Comparison of ENCODE assay signal across 8 mouse cellular contexts in genomic region chr5:142448076-142448475, GRCm38 (mm10). TPM values are rescaled to one million over a fixed set of nuclear protein-coding genes. Genes with fewer than 3 reads are reported as not detected.
A peak's percentile ranks its signal among the peaks of the same experiment; 100 is the strongest.
DNase-seq lines count a peak whose midpoint lies in the region; ATAC-seq and TF ChIP-seq lines count a peak whose summit lies in the region.

No protein-coding gene starts in this region.

- 11% methylated on average over 9 of the region's 9 CpGs for WGBS in heart, embryonic 11.5 days (ENCODE audit: insufficient replicate concordance)
- 5% methylated on average over 9 of the region's 9 CpGs for whole genome bisulfite sequencing in kidney, embryonic 15.5 days
- under 1% methylated on average over 9 of the region's 9 CpGs for WGBS in limb, embryonic 15.5 days

- TF ChIP-seq CTCF in bone marrow macrophage, adult 2 months (IDR thresholded peaks at IDR 0.05; ENCODE audit: low read depth, low read length) = peak; percentile 70
- TF ChIP-seq CTCF in embryonic fibroblast, embryonic 13.5 days (IDR thresholded peaks at IDR 0.05; ENCODE audit: borderline replicate concordance, insufficient read depth, low read length) = peak; percentile 76; the same call in 1 of the 2 replicates

- peak; percentile 93 to 95 for DNase-seq in B cell, adult 2 months
- peak; percentile 90 to 92 for DNase-seq in monocyte, adult 2 months (ENCODE audit: low read depth in 1 of 2, low spot score in 2 of 2)
- peak; percentile 92 to 93 for DNase-seq in spleen, postnatal 36 days (ENCODE audit: low spot score in 2 of 2)

- H3K36me3 ChIP-seq in heart, embryonic 11.5 days (ENCODE audit: control insufficient read depth, insufficient read depth, low read length) = peaks cover 7% of the 10 kb centered on the region; the same call in 1 of the 2 replicates
- H3K36me3 ChIP-seq in kidney, embryonic 15.5 days = peaks cover 39% of the 10 kb centered on the region
- H3K36me3 ChIP-seq in limb, embryonic 15.5 days = peaks cover 33% of the 10 kb centered on the region

- no peak overlapping the region; the same call in 1 of the 2 replicates for H3K4me2 ChIP-seq in heart, embryonic 11.5 days
- peak overlapping the region; percentile 24; the same call in 1 of the 2 replicates for H3K4me2 ChIP-seq in kidney, embryonic 15.5 days
- 0 out of 2 replicates have a peak overlapping the region, but pooled peaks have one; percentile 8 for H3K4me2 ChIP-seq in limb, embryonic 15.5 days

- no peak overlapping the region; the same call in 1 of the 2 replicates for H3K9ac ChIP-seq in heart, embryonic 11.5 days (ENCODE audit: low read depth, low read length)
- H3K9ac ChIP-seq in kidney, embryonic 15.5 days = no peak overlapping the region
- no peak overlapping the region for H3K9ac ChIP-seq in limb, embryonic 15.5 days

- no peak overlapping the region for H3K27ac ChIP-seq in bone marrow macrophage, adult 2 months (ENCODE audit: insufficient read depth, low read depth, low read length)
- no peak overlapping the region for H3K27ac ChIP-seq in embryonic fibroblast, embryonic 13.5 days (ENCODE audit: insufficient read depth, low read length)
- H3K27ac ChIP-seq in heart, embryonic 11.5 days (ENCODE audit: low read depth, low read length) = 0 out of 2 replicates have a peak overlapping the region, but pooled peaks have one; percentile 6
- peak overlapping the region; percentile 55; the same call in 1 of the 2 replicates for H3K27ac ChIP-seq in kidney, embryonic 15.5 days
- peak overlapping the region; percentile 63 for H3K27ac ChIP-seq in limb, embryonic 15.5 days

- TF ChIP-seq POLR2A in bone marrow macrophage, adult 2 months (IDR thresholded peaks at IDR 0.05; ENCODE audit: borderline replicate concordance, low read depth, low read length) = no peak
- no peak for TF ChIP-seq POLR2A in embryonic fibroblast, embryonic 13.5 days (IDR thresholded peaks at IDR 0.05; ENCODE audit: low read depth, low read length)

- H3K9me3 ChIP-seq in heart, embryonic 11.5 days (replicated peaks; ENCODE audit: control insufficient read depth, low read length) = no peaks in the 10 kb centered on the region
- H3K9me3 ChIP-seq in kidney, embryonic 15.5 days (replicated peaks) = no peaks in the 10 kb centered on the region
- H3K9me3 ChIP-seq in limb, embryonic 15.5 days = no peaks in the 10 kb centered on the region

- no peaks in the 10 kb centered on the region for H3K27me3 ChIP-seq in heart, embryonic 11.5 days (ENCODE audit: control insufficient read depth, insufficient read depth, low read length)
- no peaks in the 10 kb centered on the region for H3K27me3 ChIP-seq in kidney, embryonic 15.5 days
- H3K27me3 ChIP-seq in limb, embryonic 15.5 days = no peaks in the 10 kb centered on the region

- no peak overlapping the region for H3K4me3 ChIP-seq in bone marrow macrophage, adult 2 months (ENCODE audit: insufficient read depth, low read length)
- H3K4me3 ChIP-seq in embryonic fibroblast, embryonic 13.5 days (ENCODE audit: insufficient read depth, low read length) = no peak overlapping the region
- no peak overlapping the region for H3K4me3 ChIP-seq in heart, embryonic 11.5 days (ENCODE audit: low read depth, low read length)
- H3K4me3 ChIP-seq in kidney, embryonic 15.5 days (replicated peaks) = 0 out of 2 replicates have a peak overlapping the region, but pooled peaks have one; percentile 3
- H3K4me3 ChIP-seq in limb, embryonic 15.5 days = no peak overlapping the region

- H3K4me1 ChIP-seq in bone marrow macrophage, adult 2 months (ENCODE audit: control insufficient read depth, insufficient read depth, low read length) = peaks cover 40% of the 10 kb centered on the region
- H3K4me1 ChIP-seq in embryonic fibroblast, embryonic 13.5 days (ENCODE audit: control insufficient read depth, insufficient read depth, low read length) = 0 out of 2 replicates have a peak, but pooled peaks cover 3% of the 10 kb centered on the region
- H3K4me1 ChIP-seq in heart, embryonic 11.5 days (ENCODE audit: control insufficient read depth, insufficient read depth, low read length) = peaks cover 36% of the 10 kb centered on the region
- peaks cover 38% of the 10 kb centered on the region for H3K4me1 ChIP-seq in kidney, embryonic 15.5 days
- H3K4me1 ChIP-seq in limb, embryonic 15.5 days = peaks cover 48% of the 10 kb centered on the region

- ATAC-seq in heart, embryonic 11.5 days (replicated peaks; ENCODE audit: insufficient number of reproducible peaks, low FRiP score, low TSS enrichment) = peak; percentile 47
- ATAC-seq in kidney, embryonic 15.5 days (replicated peaks; ENCODE audit: low FRiP score) = peak; percentile 59
- peak; percentile 62 for ATAC-seq in limb, embryonic 15.5 days (ENCODE audit: insufficient number of reproducible peaks, low FRiP score, low TSS enrichment, low read depth)

RNA-seq across cellular contexts. Expression of gene Ap5z1, which starts 15.7 kb away (rescaled TPM):
- polyA plus RNA-seq in bone marrow macrophage, adult 2 months (2012; ENCODE audit: insufficient read depth, insufficient read length, missing spikeins) = 28.9 and 29.1 TPM in 2 replicates
- polyA plus RNA-seq in embryonic fibroblast, embryonic 13.5 days (2011; ENCODE audit: insufficient read length, low read depth, missing spikeins) = 8.2 and 10.1 TPM in 2 replicates
- 6.4 and 8.1 TPM in 2 replicates for polyA plus RNA-seq in heart, embryonic 11.5 days (2014; fragmentation: Nextera tagmentation; extraction: Ambion mirVana)
- polyA plus RNA-seq in kidney, embryonic 15.5 days (2015; fragmentation: Nextera tagmentation; extraction: Ambion mirVana) = 10.2 and 12.9 TPM in 2 replicates
- polyA plus RNA-seq in limb, embryonic 15.5 days (2015; fragmentation: Nextera tagmentation; extraction: Ambion mirVana) = 9.8 and 9.9 TPM in 2 replicates

RNA-seq across cellular contexts. Expression of gene Foxk1, which starts 46.8 kb away (rescaled TPM):
- 16.2 and 18.2 TPM in 2 replicates for polyA plus RNA-seq in bone marrow macrophage, adult 2 months (2012; ENCODE audit: insufficient read depth, insufficient read length, missing spikeins)
- 34.1 and 38.3 TPM in 2 replicates for polyA plus RNA-seq in embryonic fibroblast, embryonic 13.5 days (2011; ENCODE audit: insufficient read length, low read depth, missing spikeins)
- polyA plus RNA-seq in heart, embryonic 11.5 days (2014; fragmentation: Nextera tagmentation; extraction: Ambion mirVana) = 3.0 and 3.8 TPM in 2 replicates
- 6.4 and 7.7 TPM in 2 replicates for polyA plus RNA-seq in kidney, embryonic 15.5 days (2015; fragmentation: Nextera tagmentation; extraction: Ambion mirVana)
- polyA plus RNA-seq in limb, embryonic 15.5 days (2015; fragmentation: Nextera tagmentation; extraction: Ambion mirVana) = 4.4 and 5.3 TPM in 2 replicates

Comparison
In these comparisons a context has a peak if more than half of its experiments do, and no peak if none do; other contexts are left out.
1. H3K27ac ChIP-seq: peak in heart, embryonic 11.5 days (single experiment), kidney, embryonic 15.5 days (single experiment) and limb, embryonic 15.5 days (single experiment); none in bone marrow macrophage, adult 2 months (single experiment) and embryonic fibroblast, embryonic 13.5 days (single experiment).
2. Peak in every context shown above with its lines, with median percentiles within 50 percentile points of each other: DNase-seq and ATAC-seq.